1 mouse cellular context compared by ENCODE assay signal in the genomic region with DNA sequence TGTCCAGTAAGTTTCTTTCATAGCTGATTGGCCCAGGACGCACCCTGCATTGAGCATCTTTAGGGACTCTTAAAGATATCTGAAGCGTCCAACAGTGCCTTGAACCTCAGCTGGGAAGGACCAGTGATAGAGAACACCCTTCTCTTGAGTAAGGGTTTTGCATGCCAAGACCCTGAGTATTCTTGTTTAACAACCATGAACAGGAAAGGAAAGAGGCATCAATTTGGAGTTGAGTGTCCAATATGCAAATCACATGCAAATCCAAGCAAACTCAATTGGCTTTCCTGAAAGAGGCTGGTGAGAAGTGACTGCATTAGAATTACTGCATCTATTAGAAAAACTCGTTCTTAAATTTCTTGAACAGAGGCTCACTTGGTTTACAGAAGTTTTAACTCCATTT.
TF ChIP-seq lines count a peak whose summit lies in the region.

No protein-coding gene starts in this region.

TF ChIP-seq in CH12.LX, 34 proteins besides CTCF, POLR2A, EP300 and RAD21 (continued from another document):
- TF ChIP-seq CHD2 (IDR thresholded peaks at IDR 0.05; ENCODE audit: low read length), result no peak
